Mouse (Mus musculus) right cerebral cortex, postnatal 25 days (tissue): Measurements from ENCODE around the gene Rps12-ps3.

Experiments
- DNase-seq: peaks from one replicate; pipeline ENCODE4 v3.0.0; 2022

Gene Rps12-ps3

GRCm38 (mm10) chr19:59321990-59322389 lies at the start of gene Rps12-ps3:
Gene Rps12-ps3 (plus strand): TSS chr19:59322290.
- DNase-seq, result no peak

DNA sequence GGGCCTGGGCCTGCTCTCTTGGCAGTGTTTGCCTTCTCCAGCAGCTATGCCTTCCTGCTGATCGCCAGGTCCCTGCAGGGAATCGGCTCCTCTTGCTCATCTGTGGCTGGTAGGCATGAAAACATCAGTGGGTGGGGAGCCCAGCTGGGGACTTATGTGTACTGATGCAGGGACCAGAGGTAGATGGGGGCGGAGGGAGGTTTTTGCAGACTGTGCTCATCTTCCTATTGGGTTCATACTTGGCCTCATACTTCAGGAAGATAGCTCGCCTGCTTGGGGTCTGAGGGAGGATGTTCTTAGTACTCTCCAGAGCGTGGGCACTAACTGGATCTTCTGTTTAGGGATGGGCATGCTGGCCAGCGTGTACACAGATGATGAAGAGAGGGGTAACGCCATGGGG lies 48.9 kb upstream of the Rps12-ps3 start:
- DNase-seq, result no peak

GRCm38 (mm10) chr19:59276354-59276753 lies 45.7 kb upstream of the Rps12-ps3 start:
- no peak for DNase-seq

- DNase-seq, result no peak
Observed at GRCm38 (mm10) chr19:59280841-59281240, 41.2 kb upstream of the Rps12-ps3 start.

- DNase-seq, result no peak
Observed at GRCm38 (mm10) chr19:59282001-59282400, 40.1 kb upstream of the Rps12-ps3 start.

GRCm38 (mm10) chr19:59289042-59289441 lies 33.0 kb upstream of the Rps12-ps3 start:
- no peak for DNase-seq

- no peak for DNase-seq
Observed at GRCm38 (mm10) chr19:59289811-59290210, 32.3 kb upstream of the Rps12-ps3 start.

GRCm38 (mm10) chr19:59292183-59292839 lies 29.8 kb upstream of the Rps12-ps3 start:
- peak; percentile 19 for DNase-seq

GRCm38 (mm10) chr19:59315308-59315707 lies 6.8 kb upstream of the Rps12-ps3 start:
- no peak for DNase-seq

DNA sequence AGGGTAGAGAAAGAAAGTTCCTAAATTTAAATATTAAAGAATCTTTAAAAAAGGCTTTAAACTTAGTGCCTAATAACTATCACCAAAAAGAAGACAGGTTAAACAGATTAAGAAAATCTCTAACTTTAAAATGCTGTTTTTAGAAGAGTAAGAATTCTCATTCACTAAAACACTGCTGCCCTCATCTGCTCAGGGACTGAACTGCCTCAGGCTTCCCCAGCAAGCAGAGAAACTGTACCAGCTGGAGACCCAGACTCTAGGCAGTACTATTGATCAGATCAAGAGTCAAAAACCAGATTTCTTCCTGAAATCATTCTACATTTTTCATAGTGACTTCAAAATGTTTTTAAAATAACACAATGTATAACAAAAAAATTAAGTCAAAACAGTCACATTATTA lies 5.5 kb upstream of the Rps12-ps3 start:
- DNase-seq, result no peak

DNA sequence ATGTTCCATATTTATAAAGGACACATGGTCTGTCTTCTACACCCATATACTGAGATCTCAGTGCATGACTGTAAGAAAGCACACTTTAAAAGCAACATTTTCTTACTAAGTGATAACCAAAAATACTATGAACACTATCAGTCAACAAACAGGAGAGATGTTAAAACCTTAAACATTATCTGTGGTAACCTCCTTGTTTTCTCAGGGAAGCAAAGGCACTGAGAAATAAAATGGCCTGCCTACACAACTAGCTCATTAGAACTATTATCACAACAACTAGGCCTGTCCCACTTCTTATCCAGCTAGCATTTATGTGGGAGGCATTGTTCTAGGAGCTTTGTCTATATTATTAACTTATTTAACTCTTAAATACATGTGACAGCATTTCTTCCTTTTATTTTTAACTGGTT lies 8.7 kb downstream of the Rps12-ps3 start:
- DNase-seq, result no peak

GRCm38 (mm10) chr19:59336655-59337054 lies 14.6 kb downstream of the Rps12-ps3 start:
- DNase-seq, result no peak

DNA sequence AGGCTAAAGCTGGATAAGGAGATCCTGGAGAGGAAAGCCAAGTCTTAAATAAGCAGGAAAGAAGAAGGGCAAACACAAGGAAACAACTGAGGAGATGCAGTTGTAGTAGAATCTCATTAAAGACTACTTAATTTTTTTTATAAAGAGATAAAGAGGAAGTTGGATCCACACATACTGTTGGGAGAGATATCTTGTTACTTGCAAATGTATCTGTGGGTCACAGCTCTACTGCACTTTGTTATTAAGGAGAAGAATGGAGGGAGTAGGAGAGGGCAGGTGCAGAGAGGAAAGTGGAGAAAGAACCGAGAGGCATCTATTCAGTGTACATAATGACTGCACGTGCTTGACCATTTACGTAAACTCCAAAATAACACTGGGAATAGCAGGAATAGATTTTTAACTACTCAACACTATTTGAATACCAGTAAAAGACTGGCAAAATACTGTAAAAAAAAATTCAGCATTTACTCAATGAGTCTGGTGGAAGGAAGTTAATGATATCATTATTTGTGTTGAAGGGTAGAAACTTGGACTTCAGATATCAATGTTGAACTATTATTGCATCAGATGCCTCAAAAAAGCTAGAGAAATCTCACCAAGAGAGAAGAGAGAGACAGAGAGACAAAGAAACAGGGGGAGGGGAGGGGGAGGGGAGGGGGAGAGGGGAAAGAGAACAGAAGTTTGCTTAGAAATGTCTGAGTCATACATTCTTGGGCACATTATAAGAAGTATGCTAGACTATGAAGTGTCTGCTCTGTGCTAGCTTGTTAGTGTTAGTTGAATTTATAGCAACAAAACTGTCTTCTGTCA lies 16.0 kb downstream of the Rps12-ps3 start:
- no peak for DNase-seq

- DNase-seq, result no peak
Observed at GRCm38 (mm10) chr19:59339908-59340307, 17.8 kb downstream of the Rps12-ps3 start.

DNA sequence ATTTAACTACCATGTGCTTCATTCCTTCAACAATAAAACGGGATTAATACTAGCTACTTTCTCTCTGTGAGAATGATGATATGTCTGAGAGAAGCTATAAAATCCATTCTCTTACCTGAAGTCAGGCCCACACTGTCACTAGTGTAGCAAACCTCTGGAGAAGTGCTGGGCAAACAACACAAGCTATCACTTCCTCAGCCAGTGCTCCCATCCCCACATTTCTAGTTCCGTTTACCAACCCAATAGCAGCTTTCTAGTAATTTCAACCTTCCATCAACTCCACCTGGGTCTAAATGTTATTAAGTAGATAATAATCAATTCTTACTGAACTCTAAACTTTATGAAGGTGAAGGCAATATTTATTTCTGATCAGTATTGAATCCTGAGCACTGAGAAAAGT lies 20.9 kb downstream of the Rps12-ps3 start:
- DNase-seq, result no peak

DNA sequence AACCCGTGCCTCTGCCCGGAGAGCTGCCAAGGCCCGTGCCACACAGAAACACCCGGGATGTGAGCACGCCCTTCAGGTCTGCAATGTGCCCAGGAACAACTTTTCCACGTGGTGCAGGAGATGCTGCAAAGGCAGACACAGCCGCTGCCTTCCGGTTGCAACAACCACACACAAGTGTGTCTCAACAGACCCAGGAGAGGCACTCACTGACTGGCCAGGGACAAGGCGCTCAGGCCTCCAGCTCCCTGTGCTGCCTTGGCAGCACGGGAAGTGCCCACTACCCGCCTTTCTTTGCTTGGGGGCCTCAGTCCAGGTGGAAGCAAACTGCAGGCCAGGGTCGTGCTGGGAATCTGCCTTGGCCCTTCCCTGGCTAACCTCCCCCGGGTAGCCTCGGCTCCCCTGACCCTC lies 22.2 kb downstream of the Rps12-ps3 start:
- peak; percentile 25 for DNase-seq

DNA sequence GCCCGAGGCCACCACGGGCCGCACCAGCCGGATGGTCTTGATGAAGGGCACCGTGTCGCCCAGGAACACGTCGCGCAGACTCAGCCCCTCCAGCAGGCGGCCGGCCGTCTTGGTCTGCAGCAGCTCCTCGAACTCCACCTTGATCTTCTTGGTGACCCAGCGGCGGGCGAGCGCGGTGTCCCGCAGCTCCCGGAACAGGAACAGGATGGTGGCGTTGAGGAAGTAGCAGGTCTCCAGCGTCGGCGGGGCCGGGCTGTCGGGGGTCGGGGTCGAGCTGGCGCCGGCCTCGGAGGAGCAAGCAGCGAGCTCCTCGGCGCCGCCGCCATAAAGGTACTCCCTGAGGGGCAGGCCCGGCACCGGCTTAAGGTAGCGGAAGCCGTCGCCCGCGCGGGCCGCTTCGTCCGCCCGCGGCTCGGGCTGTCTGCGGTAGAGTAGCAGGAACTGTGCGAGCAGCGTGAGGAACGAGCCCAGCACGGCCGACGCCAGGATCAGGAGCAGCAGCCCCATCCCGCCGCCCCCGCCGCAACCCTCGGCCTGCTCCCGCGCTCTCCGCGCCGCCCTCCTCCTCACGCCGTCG lies 23.1 kb downstream of the Rps12-ps3 start:
- peak; percentile 49 for DNase-seq

DNA sequence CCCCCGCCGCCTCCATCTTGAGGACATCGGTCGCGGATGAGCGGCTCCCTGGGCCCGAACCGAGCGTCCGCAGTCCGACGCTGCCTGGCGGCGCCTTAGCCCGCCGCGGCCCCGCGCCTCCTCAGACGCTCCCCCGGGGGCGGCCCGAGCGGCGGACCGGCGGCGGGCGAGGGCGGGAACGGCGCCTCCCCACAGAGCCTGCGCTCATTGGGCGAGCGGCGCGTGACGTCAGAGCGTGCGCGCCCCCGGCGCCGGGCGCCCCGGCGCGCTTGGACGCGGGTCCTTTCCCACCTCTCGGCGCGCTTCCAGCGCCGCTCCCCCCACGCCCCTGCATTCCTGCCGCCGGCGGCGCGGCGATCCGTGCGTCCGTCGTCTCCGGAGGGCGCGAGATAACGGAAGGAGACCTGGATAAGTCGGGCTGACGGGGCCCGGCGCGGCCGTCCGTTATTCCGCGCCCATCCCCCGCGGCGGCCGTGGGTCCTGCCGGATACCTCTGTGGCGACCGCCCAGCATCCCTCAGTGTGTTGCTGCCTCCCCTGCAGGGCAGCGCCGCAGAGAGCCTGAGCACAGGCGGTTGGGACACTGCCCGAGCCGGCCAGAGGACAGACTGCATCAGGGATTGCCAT lies 23.7 kb downstream of the Rps12-ps3 start, which contains the start of gene Pdzd8:
Pdzd8 (minus strand) TSS at position 123 of the 626 bp plus-strand sequence.
- peak; percentile 93 for DNase-seq

- DNase-seq, result no peak
Observed at GRCm38 (mm10) chr19:59346325-59346724, 24.2 kb downstream of the Rps12-ps3 start.

- no peak for DNase-seq
Observed at GRCm38 (mm10) chr19:59349329-59349960, 27.4 kb downstream of the Rps12-ps3 start.

DNA sequence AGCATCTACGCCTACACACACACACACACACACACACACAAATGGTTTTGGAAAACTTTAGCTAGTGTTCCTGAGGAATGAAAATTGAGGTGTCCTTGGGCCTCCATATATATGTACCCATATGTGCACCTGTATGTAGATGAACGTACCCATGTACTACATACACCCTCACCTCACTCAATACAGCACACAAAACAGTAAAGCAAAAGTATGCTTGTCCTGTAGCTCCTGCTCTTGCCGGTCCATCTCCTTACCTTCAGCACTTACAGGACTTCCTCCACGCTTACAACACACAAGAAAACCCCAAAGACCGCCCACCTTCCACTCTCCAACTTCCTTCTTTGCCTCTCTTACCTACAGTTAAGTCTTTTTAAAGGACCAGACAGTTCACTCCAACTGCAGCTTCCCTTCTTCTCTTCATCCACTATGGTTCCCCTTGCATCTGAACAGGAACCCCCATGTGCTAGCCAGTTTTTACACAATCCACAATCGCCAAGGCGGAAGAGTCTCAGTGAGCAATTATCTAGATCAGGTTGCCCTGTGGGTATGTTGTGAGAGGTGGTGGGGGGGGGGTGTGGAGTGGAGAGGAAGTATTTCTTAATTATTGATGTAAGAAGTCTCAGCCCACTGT lies 28.3 kb downstream of the Rps12-ps3 start:
- no peak for DNase-seq

- DNase-seq, result no peak
Observed at GRCm38 (mm10) chr19:59351151-59351889, 29.2 kb downstream of the Rps12-ps3 start.
